Mouse (Mus musculus): ENCODE data around the gene Spc25. TPM values are rescaled to one million over a fixed set of nuclear protein-coding genes. Genes with fewer than 3 reads are reported as not detected.

Gene Spc25
- polyA plus RNA-seq, 1 experiment from 2014 or later = 153 TPM

- Histone ChIP-seq H3K4me3 (no peak overlapping the region), H3K27ac (no peak overlapping the region)
Observed at GRCm38 (mm10) chr2:69175296-69175695, 30.7 kb downstream of the Spc25 start.

GRCm38 (mm10) chr2:69170395-69171077, 35.5 kb downstream of the Spc25 start:
- ATAC-seq = no peak

More at GRCm38 (mm10) chr2:69175296-69175695, 30.7 kb downstream of the Spc25 start:
- no peak for ATAC-seq
- no peak overlapping the region for H3K4me2 ChIP-seq
- peaks cover 7% of the 10 kb centered on the region; the same call in 1 of the 2 replicates for H3K36me3 ChIP-seq
- no peaks in the 10 kb centered on the region for H3K27me3 ChIP-seq (replicated peaks)
- H3K9ac ChIP-seq = no peak overlapping the region
- no peaks in the 10 kb centered on the region for H3K4me1 ChIP-seq
- no peaks in the 10 kb centered on the region for H3K9me3 ChIP-seq (replicated peaks)
- 81% methylated on average over 5 of the region's 5 CpGs for WGBS (ENCODE audit: insufficient replicate concordance)

DNA sequence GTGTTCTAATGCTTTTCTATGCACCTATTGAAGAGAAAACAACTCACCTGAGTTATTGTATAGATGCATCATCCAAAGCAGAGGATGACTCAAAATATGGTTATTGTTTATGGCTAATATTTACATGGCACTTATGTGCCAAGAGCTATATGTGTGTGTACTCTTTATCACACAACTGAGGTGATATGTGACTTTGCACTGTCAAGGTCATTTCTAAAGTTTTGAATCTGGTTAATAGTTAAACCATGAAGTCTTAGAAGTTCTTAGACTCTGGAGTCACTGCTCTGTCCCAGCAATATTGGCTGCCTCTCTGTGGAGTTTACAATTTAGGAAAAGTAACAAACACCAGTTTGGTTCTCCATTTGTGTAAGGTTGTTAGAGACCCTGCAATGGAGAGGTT, 47.1 kb downstream of the Spc25 start:
- no peak overlapping the region for H3K9ac ChIP-seq
- peaks cover 8% of the 10 kb centered on the region for H3K4me1 ChIP-seq
- no peak overlapping the region for H3K4me3 ChIP-seq
- H3K4me2 ChIP-seq = no peak overlapping the region
- ATAC-seq = no peak
- H3K36me3 ChIP-seq = no peaks in the 10 kb centered on the region
- H3K27ac ChIP-seq = no peak overlapping the region
- no peaks in the 10 kb centered on the region for H3K27me3 ChIP-seq (replicated peaks)
- H3K9me3 ChIP-seq (replicated peaks) = no peaks in the 10 kb centered on the region

More at GRCm38 (mm10) chr2:69170395-69171077, 35.5 kb downstream of the Spc25 start:
- Histone ChIP-seq H3K4me1 (no peaks in the 10 kb centered on the region), H3K36me3 (no peaks in the 10 kb centered on the region; the same call in 1 of the 2 replicates), H3K4me3 (no peak overlapping the region), H3K27me3 (replicated peaks) (no peaks in the 10 kb centered on the region), H3K9me3 (replicated peaks) (no peaks in the 10 kb centered on the region), H3K4me2 (no peak overlapping the region), H3K9ac (no peak overlapping the region), H3K27ac (no peak overlapping the region)
- WGBS (ENCODE audit: insufficient replicate concordance) = 67% methylated on average over 9 of the region's 9 CpGs

DNA sequence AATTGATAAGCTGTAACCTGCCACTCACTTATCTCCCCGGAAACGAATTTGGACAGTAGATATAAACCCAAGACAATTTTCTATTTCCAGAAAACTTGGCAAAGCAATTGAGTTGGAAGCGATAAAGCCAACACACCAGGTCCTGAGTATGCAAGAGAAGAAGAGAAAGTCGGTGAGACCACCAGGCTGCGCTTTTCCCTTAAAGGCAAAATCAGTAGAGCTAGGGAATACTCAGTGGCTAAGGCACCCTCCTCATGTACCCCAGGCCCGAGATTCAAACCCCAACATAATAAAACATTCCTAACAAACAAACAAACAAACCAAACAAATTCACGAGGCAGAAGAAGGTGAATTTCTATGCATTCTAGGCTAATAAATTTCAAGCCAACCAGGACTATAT, 49.7 kb downstream of the Spc25 start:
- H3K27ac ChIP-seq = no peak overlapping the region
- no peak for ATAC-seq

DNA sequence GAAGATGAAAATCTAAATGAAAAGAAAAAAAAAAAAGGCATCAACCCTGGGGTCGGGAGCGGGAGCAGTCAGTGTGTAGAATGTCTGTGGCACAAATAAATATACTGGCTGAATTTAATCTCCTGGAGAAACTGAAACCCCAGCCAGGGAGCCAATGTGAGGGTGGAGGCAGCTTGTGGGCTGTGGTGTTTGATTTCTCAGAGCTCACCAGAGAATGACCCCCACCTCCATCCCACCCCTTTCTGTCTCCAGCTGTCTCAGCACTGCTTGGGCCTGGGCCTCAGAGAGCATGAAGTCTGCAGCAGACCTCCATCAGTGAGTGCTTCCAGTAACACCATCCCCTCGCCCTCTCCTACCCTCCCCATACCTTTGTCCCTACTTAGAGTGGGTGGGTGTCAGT, 50.1 kb downstream of the Spc25 start:
- H3K4me1 ChIP-seq = no peaks in the 10 kb centered on the region
- ATAC-seq = no peak

More for the DNA sequence above, 49.7 kb downstream of the Spc25 start:
- H3K9ac ChIP-seq = no peak overlapping the region
- H3K4me1 ChIP-seq = no peaks in the 10 kb centered on the region
- no peak overlapping the region for H3K4me2 ChIP-seq
- H3K4me3 ChIP-seq = no peak overlapping the region
- 55% methylated on average over 7 of the region's 7 CpGs for WGBS (ENCODE audit: insufficient replicate concordance)
- no peaks in the 10 kb centered on the region for H3K27me3 ChIP-seq (replicated peaks)
- H3K9me3 ChIP-seq (replicated peaks) = no peaks in the 10 kb centered on the region
- H3K36me3 ChIP-seq = no peaks in the 10 kb centered on the region

DNA sequence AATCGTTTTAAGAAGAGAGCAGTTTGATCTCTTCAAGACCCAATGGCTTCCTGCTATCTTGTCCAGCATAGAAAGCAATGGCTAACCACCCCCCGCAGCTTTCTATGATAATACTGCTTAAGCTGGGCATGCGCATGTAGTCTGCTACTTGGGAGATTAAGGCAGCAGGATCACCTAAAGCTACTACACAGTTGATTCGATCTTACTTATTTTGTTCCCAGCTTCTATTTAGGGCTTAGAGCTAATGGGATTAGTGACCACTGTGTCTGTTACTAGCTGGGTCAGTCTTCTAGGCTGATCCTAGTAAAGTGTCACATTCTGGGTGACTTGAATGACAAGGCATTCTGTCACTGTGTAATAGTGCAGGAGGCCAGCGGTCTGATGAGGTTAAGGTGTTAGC, 55.2 kb downstream of the Spc25 start:
- no peak overlapping the region for H3K4me3 ChIP-seq
- H3K4me2 ChIP-seq = no peak overlapping the region
- H3K9me3 ChIP-seq (replicated peaks) = no peaks in the 10 kb centered on the region
- H3K4me1 ChIP-seq = no peaks in the 10 kb centered on the region
- H3K27ac ChIP-seq = no peak overlapping the region
- WGBS (ENCODE audit: insufficient replicate concordance) = 60% methylated on average over 5 of the region's 5 CpGs
- ATAC-seq = no peak
- H3K27me3 ChIP-seq (replicated peaks) = no peaks in the 10 kb centered on the region
- H3K9ac ChIP-seq = no peak overlapping the region
- H3K36me3 ChIP-seq = no peaks in the 10 kb centered on the region

More for the DNA sequence above, 50.1 kb downstream of the Spc25 start:
- Histone ChIP-seq H3K27me3 (replicated peaks) (no peaks in the 10 kb centered on the region), H3K27ac (no peak overlapping the region), H3K36me3 (no peaks in the 10 kb centered on the region), H3K4me2 (no peak overlapping the region), H3K9me3 (replicated peaks) (no peaks in the 10 kb centered on the region), H3K4me3 (no peak overlapping the region), H3K9ac (no peak overlapping the region)
- 54% methylated on average over 3 of the region's 3 CpGs for WGBS (ENCODE audit: insufficient replicate concordance)

DNA sequence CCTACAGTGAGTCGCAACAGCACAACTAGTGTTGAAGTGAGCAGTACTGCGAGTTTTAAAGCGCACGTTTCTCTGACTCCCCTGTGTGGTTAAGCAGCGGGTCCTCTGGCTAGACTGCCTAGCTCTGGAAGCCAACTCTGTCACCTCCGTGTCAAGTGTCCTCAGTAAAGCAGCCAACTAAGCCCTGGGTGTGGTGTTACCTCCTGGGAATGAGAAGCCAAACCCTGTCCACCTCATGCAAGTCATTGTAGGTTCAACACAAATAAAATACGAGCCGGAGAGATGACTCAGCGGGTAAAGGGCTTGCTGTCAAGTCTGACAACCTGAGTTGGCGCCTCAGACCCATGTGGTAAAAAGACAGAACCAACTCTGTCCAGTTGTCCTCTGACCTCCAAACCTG, 56.8 kb downstream of the Spc25 start:
- ATAC-seq = no peak
- H3K9me3 ChIP-seq (replicated peaks) = no peaks in the 10 kb centered on the region
- H3K36me3 ChIP-seq = no peaks in the 10 kb centered on the region
- no peak overlapping the region for H3K4me3 ChIP-seq
- H3K9ac ChIP-seq = no peak overlapping the region
- H3K27me3 ChIP-seq (replicated peaks) = no peaks in the 10 kb centered on the region
- 67% methylated on average over 10 of the region's 10 CpGs for WGBS (ENCODE audit: insufficient replicate concordance)
- H3K4me2 ChIP-seq = no peak overlapping the region
- no peaks in the 10 kb centered on the region for H3K4me1 ChIP-seq
- no peak overlapping the region for H3K27ac ChIP-seq

- ATAC-seq = no peak
- no peak overlapping the region for H3K9ac ChIP-seq
- 59% methylated on average over 3 of the region's 3 CpGs for WGBS (ENCODE audit: insufficient replicate concordance)
- H3K4me1 ChIP-seq = no peaks in the 10 kb centered on the region
- H3K27ac ChIP-seq = no peak overlapping the region
- H3K4me2 ChIP-seq = no peak overlapping the region
- no peaks in the 10 kb centered on the region for H3K9me3 ChIP-seq (replicated peaks)
- no peak overlapping the region for H3K4me3 ChIP-seq
- no peaks in the 10 kb centered on the region for H3K27me3 ChIP-seq (replicated peaks)
- H3K36me3 ChIP-seq = no peaks in the 10 kb centered on the region
Observed at GRCm38 (mm10) chr2:69148691-69149090, 57.3 kb downstream of the Spc25 start.

Other genes starting within 250 kb of the Spc25 start
- 11.1 and 11.4 TPM in 2 replicates for gene Nostrin, start 70.4 kb downstream of the Spc25 start, polyA plus RNA-seq (2016; fragmentation: Nextera tagmentation; extraction: Ambion mirVana)
- not detected in 2 replicates for gene G6pc2, start 4.9 kb upstream of the Spc25 start, polyA plus RNA-seq (2016; fragmentation: Nextera tagmentation; extraction: Ambion mirVana)
- gene Abcb11, start 136.4 kb upstream of the Spc25 start, polyA plus RNA-seq (2016; fragmentation: Nextera tagmentation; extraction: Ambion mirVana) = 1.4 and 2.2 TPM in 2 replicates
- gene Dhrs9, start 174.3 kb upstream of the Spc25 start, polyA plus RNA-seq (2016; fragmentation: Nextera tagmentation; extraction: Ambion mirVana) = 0.06 and 0.08 TPM in 2 replicates

Measured in liver, embryonic 12.5 days (tissue).